Mouse (Mus musculus) liver, postnatal 0 days (tissue): ENCODE data around the gene Triobp.

Experiments
- CTCF ChIP-seq: sonication (generic); IDR thresholded peaks from 2 replicates; pipeline ENCODE4 v1.5.1; 2016; ENCODE audit warnings: antibody characterized with exemption, low read depth
- EP300 ChIP-seq: IDR thresholded peaks from 2 replicates; pipeline ENCODE4 v1.6.1; 2016; ENCODE audit warnings: antibody characterized with exemption, low read depth, mild to moderate bottlenecking

DNA sequence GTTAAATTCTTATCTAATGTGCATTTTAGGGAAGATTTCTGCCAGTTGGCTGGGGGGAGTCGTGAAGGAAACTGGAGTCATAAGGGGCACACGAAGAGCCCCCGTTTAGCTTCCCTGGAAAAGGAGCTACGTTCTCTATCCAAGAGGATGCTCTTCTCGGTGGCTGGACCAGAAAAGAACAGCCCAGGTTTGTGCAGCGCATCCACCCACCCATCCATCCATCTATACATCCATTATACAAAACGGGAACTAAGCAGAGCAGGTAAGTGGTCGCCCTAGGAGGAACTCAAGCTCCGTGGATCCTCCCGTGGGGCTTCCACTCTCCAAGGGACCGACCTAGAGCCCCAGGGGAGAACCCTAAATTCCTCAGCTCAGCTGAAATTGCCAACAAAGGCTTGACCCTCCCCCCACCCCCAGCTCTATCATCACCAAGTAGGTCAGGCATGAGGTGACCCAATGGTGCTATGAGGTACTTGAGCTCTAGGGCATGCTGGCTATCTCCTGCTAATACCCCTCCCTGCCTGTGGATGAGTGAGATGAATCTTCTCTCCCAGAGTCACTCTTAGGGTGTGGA is 715 bp downstream of the Triobp start:
- TF ChIP-seq CTCF (no peak), EP300 (no peak)
